Mouse (Mus musculus) right cerebral cortex, postnatal 25 days (tissue): ENCODE data around the gene Gsk3b.
"Not testable (repeated sequence)": the region's sequence is repeated elsewhere in the genome, so short reads cannot be mapped to it uniquely, and the experiment has no call there.

Source experiments
- DNase-seq: peaks from one replicate; pipeline ENCODE4 v3.0.0; 2022

The Gsk3b gene

GRCm38 (mm10) chr16:38192640-38193039 lies 103.8 kb downstream of the Gsk3b start:
- no peak for DNase-seq

- DNase-seq: peak; percentile 45
Observed at GRCm38 (mm10) chr16:38197299-38197698, 108.5 kb downstream of the Gsk3b start.

- DNase-seq: no peak
Observed at GRCm38 (mm10) chr16:38205272-38205671, 116.5 kb downstream of the Gsk3b start.

GRCm38 (mm10) chr16:38222491-38222890 lies 133.7 kb downstream of the Gsk3b start:
- not testable (repeated sequence) for DNase-seq

GRCm38 (mm10) chr16:38236936-38237585 lies 148.3 kb downstream of the Gsk3b start:
- DNase-seq: no peak

- DNase-seq: no peak
Observed at GRCm38 (mm10) chr16:38239729-38240128, 150.9 kb downstream of the Gsk3b start.

GRCm38 (mm10) chr16:38240167-38240566 lies 151.4 kb downstream of the Gsk3b start:
- DNase-seq: no peak

- DNase-seq: no peak
Observed at GRCm38 (mm10) chr16:38244111-38244510, 155.3 kb downstream of the Gsk3b start.

GRCm38 (mm10) chr16:38245379-38245778 lies 156.6 kb downstream of the Gsk3b start:
- DNase-seq: no peak

- no peak for DNase-seq
Observed at GRCm38 (mm10) chr16:38245849-38246585, 157.2 kb downstream of the Gsk3b start.

GRCm38 (mm10) chr16:38248331-38248961 lies 159.6 kb downstream of the Gsk3b start:
- DNase-seq: no peak

- no peak for DNase-seq
Observed at GRCm38 (mm10) chr16:38250467-38250866, 161.7 kb downstream of the Gsk3b start.

- DNase-seq: no peak
Observed at GRCm38 (mm10) chr16:38254001-38254400, 165.2 kb downstream of the Gsk3b start.

GRCm38 (mm10) chr16:38255107-38255506 lies 166.3 kb downstream of the Gsk3b start:
- DNase-seq: no peak

- DNase-seq: no peak
Observed at GRCm38 (mm10) chr16:38255927-38256326, 167.1 kb downstream of the Gsk3b start.

GRCm38 (mm10) chr16:38271601-38272000 lies 182.8 kb downstream of the Gsk3b start:
- DNase-seq: no peak

GRCm38 (mm10) chr16:38272483-38272882 lies 183.7 kb downstream of the Gsk3b start:
- DNase-seq: no peak

- DNase-seq: no peak
Observed at GRCm38 (mm10) chr16:38274737-38275136, 185.9 kb downstream of the Gsk3b start.

GRCm38 (mm10) chr16:38279794-38280193 lies 191.0 kb downstream of the Gsk3b start:
- DNase-seq: no peak

GRCm38 (mm10) chr16:38280951-38281350 lies 192.2 kb downstream of the Gsk3b start:
- DNase-seq: no peak

- no peak for DNase-seq
Observed at GRCm38 (mm10) chr16:38282559-38283160, 193.9 kb downstream of the Gsk3b start.

- no peak for DNase-seq
Observed at GRCm38 (mm10) chr16:38283300-38283699, 194.5 kb downstream of the Gsk3b start.

- DNase-seq: no peak
Observed at GRCm38 (mm10) chr16:38285801-38286200, 197.0 kb downstream of the Gsk3b start.

GRCm38 (mm10) chr16:38286541-38286940 lies 197.7 kb downstream of the Gsk3b start:
- no peak for DNase-seq
